Mouse (Mus musculus) thymus, postnatal 10 days (tissue): ENCODE results near the gene Gm6034.
"Not testable (repeated sequence)": the region's sequence is repeated elsewhere in the genome, so short reads cannot be mapped to it uniquely, and the experiment has no call there.

Experiments
- DNase-seq, 2 experiments: peaks; one replicate each; pipeline ENCODE4 v3.0.0; 2021; ENCODE audit warnings: low spot score in 2 of 2

Gm6034 gene

DNA sequence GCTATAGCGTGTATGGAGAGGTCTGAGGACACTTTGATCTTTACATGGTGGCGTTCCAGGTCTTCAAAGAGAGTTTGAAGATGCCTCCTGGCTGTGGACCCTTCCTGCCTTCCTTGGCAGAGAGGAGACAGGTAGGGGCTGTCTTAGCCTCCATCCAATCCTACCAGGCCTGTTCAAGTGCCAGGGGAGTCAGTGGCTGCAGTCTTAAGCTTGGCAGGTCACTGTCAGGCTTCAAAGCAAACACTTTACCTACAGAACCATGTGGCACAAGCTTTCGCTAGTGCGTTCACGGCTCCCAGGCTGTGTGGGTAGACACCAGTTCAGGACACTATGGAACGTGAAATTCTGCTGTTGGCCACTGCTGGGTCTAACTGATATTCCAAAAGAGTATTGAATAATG is 19.8 kb upstream of the Gm6034 start:
- DNase-seq, result no peak

DNA sequence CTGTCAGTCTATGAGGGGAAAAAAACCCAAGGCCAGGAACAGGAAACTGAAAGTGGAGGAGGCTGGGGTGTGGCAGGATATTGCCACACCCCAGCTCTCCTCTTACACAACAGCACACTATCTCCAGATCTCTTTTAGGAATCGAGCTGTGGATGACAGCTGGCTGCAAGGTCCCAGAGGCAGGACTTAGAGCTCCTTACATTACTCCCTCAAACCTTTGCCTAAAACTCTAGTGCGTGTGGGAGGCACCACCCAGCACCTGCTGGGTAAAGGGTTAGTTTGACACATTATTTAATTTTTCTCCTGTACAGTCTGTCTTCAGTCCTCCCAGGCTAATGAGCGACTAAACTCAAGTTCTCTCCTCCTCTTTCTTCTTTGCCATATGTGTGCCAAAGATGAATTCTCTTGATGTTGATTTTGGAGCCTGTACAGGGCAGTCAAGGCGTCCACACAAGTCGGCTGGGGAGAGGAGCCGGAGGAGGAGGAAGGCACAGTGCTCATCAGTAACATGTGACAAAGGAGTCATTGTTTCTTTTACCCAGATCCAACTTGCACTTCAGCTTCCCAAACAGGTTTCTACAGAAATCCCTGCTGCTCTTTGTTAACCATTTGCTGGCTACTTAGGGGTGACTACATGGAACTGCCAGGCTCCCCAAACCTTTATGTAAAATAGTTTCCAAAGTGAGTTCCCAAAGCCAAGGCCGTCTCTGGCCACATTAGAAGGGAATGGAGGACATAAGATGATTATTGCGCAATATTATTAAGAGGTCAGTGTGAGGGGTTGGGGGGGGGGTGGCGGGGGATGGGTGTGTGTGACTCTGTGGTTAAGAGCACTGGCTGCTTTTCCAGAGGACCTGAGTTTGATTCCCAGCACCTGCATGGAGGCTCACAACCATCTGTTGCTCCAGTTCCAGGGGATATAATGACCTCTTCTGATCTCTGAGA is 18.8 kb upstream of the Gm6034 start:
- no peak for DNase-seq

DNA sequence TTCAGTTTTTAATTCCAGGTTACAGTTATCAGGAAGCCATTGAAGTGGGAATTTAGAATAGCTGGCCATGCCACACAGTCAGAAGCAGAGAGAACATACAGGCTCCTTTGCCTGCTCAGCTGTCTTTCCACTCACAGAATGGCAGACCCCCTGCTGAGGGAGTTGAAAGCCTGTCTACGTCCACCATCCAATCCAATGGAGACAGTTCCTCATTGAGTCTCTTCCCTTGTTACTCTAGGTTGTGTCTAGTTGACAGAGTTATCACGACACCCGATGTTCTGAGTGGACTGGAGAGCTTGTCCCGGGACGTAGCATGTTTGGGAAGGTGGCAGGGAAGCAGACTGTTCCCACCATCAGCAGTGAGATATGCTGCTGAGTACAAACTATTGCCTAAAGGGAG is 17.6 kb upstream of the Gm6034 start:
- DNase-seq, result no peak

DNA sequence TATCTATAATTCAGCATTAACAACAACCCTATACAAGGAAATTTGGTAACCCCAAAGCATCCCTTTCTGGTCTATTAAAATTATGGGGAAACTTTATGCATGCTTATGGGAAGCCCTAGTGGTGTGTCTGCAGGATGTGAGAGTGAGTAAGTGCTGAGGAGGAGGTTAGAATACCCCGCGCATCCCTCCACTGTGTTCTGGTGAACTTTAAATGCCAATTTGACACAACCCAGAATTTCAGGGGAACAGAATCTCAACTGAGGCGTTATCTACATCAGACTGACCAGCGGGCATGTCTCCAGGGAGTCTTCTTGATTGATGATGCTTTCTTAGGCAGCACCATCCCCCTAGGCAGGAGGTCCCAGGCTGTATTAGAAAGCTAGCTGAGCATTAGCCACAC is 16.9 kb upstream of the Gm6034 start:
- DNase-seq, result no peak

DNA sequence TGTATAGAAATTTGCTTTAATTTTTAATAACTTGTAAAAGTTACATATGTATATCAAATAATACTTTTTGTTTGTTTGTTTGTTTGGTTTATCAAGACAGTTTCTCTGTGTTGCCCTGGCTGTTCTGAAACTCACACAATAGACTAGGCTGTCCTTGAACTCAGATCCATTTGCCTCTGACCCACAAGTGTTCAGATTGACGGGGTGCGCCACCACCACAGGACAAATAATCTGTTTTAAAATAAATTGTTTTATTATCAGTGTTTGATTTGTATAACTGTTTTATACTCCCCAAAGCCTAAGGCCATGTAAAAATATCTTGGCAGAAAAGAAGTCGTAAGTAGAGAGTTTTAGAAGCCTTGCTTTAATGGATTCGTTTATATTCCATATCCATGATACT is 15.1 kb upstream of the Gm6034 start:
- DNase-seq, result no peak

DNA sequence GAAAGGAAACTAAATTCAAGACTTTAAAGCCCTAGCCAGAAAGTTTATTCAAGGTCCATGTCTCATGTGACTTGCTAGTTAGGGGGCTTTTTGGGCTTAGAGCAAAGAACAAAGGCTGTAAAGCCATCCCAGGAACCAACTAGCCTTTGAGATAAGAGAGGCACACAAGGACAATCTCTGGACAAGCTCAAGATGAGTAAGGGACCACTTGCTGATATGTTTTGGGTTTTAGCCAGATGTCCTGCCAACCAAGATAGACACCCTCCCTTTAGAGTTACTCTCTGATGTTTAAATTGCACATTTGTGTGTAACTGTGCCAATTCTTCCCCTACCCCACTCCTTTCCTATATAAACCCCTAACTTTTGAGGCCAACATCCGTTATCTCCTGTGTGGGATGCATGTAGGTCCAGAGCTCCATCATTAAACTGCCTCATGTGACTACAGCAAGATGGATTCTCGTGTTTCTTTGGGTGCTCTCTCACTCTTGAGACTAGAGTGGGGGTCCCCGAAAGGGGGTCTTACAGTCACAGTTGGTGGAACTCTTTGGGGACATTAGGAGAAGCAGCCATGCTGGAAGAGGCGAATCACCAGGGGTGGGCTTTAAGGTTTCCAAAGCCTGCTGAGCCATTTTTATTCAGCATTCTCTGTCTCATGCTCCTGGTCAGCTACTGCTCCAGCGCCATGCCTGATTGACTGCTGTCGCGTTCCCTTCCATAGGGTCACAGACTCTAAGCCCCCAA is 13.7 kb upstream of the Gm6034 start:
- DNase-seq, result no peak

DNA sequence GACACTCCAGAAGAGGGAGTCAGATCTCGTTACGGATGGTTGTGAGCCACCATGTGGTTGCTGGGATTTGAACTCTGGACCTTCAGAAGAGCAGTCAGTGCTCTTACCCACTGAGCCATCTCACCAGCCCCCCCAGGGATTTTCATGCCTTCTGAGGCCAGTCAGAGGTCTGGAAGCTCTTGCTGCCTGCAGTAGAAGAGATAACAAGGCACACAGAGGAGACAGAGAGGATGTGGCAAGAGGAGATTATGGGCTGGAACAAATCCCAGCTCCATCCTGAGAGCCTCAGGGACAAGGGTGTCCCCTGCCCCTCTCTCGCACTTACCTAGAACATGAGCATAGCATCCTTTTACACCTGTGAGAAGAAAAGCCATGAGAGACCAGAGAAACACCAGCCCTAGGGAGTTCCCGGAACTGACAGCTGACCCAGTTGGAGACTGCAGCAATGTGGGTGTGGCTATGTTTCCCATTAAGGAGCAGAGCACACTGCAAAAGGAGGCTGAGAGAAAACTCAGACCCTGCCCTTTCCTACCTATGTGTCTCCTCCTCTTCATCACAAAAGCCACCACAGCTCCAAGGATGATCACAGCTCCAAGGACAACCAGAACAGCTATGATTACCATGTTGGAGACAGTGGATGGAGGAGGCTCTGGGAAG is 12.6 kb upstream of the Gm6034 start:
- DNase-seq, result not testable (repeated sequence)

DNA sequence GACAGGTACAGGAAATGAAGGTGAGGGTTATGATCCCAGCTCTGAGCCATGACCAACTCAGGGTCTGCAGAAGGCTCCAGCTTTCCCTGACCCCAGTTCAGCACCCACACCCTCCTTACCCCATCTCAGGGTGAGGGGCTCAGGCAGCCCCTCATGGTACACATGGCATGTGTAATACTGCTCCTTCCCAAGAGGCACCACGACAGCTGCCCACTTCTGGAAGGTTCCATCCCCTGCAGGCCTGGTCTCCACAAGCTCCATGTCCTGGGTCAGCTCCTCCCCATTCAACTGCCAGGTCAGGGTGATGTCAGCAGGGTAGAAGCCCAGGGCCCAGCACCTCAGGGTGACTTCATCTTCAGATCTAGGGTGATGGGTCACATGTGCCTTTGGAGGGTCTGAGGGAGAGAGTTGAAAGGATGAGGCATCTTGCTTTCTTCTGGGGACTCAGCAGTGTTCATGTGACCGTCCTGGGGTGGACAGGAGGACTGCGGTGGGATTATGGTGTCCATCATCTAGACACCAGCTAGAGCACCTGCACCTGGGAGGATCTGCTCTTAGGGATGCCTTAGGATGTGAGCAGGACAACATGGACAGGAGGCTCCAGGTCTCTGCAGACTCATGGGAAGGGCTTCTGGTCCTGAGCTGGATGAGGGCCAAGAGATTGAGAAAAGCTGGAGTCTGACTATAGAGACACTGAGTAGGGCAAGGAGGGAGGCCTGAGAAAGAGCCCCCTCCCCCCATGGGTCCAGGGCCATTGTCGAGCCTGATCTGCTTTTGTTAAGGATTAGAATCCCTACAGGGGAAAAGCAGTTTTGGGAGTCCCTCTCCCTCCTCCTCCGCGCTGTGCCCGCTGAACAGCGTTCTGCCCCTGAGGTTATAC is 11.8 kb upstream of the Gm6034 start:
- DNase-seq, result not testable (repeated sequence)

DNA sequence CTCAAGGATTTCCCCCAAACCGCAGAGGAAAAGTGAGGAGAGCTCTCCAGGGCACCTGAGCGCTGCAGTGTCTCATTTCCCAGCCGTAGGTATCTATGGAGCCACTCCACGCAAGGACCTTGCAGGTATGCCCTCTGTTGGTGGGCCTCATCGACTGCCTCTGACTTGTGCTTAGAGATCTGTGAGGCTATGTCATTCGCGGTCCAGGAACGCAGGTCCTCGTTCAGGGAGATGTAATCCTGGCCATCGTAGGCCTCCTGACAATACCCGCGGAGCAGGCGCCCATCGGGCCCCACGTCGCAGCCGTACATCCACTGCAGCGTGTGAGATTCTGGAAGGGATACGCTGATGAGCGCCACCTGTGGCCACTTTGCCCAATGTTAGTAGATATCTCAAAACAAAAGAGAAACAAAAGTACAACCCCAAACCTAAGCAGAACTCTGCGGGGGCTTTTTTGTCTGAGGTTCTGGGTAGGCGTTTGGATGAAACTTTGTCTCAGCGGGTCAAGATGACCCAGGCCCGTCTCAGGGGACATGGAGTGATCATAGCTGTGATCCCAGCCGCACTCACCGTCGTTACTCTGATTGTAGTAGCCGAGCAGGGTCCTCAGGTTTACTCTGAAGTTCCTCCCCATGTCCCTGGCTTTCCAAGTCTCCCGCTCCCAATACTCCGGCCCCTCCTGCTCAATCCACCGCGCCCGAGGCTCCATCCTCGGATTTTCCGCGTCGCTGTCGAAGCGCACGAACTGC is 11.0 kb upstream of the Gm6034 start:
- peak; percentile 36 to 65 for DNase-seq

DNA sequence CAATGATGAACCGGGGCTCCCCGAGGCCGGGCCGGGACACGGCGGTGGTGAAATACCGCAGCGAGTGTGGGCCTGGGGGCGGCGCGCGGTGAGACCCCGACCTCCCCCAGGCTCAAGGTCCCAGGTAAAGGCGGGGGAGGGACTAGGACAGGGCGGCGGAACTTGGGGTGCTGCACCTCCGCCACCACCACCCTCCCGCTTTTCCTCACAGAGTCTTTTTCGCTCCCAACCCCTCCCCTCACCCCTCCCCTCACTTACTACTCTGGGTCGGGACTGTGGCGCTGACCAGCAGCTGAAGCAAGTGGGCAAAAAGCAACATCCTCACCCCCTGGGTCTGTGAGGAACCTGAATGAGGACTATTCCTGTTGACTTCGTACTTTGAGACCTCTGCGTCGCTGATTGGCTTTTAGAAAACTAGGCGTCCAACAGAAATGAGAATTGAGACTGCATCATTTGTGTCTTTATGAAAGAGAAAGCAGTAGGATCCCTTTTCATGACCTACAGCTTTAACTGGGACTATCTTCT is 10.3 kb upstream of the Gm6034 start, which contains the start of gene H2-T23:
TSS of gene H2-T23 (minus strand) at position 505 of the 525 bp plus-strand sequence.
- DNase-seq, result peak; percentile 61 to 64

DNA sequence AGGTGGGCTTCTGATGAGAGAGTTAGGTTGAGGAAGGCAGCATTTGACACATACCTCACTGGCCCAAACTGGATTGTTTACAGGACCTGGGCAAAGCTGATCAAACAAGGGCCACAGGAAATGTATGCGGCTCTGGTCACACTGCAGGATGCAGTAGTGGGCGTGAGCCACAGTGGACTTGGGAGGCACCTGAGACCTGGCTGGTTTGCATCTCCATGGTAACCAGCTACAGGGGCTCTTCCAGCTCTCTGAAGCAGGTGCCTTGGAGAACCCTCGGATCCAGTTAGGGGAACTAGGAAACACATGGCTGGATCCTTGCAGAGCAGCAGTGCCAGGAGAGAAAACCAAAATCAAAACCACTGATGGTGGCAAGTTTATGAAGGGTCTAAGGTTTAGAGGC is 8.2 kb upstream of the Gm6034 start:
- DNase-seq, result not testable (repeated sequence)

DNA sequence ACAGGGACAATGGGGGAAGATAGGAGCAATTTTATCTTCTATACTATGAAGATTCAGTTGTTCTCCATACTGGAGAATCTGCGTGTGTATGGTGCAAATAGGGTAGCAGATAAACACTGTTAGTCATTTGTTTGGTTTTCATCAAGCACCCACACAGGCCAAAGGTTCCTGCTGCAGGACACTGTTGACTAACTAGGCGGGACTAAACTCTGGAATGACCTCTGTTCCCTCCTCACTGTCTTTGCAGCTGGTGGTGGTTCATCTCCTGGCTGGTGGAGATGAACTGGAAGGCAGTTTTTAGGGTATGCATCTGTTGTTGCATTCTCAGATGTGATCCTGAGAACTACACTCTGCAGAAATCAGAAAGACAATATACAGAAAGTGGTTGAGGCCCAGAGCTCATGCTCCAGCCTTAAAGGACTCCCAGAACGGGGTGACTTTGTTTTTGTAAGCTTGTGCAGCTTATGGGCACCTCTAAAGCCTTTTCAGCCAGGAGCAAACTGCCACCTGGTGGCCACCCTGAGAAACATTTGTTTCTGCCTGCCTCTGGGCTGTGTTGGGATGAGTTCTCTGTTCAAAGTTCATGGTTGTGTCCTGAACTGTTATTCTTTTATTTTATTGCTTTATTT is 7.6 kb upstream of the Gm6034 start:
- peak; percentile 75 to 77 for DNase-seq

DNA sequence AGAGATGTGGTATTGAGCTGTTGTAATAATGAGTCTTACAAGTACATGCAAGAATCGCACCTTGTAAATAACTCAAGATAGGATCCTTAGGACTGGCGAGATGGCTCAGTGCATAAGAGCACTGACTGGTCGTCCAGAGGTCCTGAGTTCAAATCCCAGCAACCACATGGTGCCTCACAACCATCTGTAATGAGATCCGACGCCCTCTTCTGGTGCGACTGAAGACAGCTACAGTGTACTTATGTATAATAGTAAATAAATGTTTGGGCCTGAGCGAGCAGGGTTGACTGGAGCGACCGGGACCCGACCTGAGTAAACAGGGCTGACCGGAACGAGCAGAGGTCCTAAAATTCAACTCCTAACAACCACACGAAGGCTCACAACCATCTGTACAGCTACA is 6.6 kb upstream of the Gm6034 start:
- not testable (repeated sequence) for DNase-seq

DNA sequence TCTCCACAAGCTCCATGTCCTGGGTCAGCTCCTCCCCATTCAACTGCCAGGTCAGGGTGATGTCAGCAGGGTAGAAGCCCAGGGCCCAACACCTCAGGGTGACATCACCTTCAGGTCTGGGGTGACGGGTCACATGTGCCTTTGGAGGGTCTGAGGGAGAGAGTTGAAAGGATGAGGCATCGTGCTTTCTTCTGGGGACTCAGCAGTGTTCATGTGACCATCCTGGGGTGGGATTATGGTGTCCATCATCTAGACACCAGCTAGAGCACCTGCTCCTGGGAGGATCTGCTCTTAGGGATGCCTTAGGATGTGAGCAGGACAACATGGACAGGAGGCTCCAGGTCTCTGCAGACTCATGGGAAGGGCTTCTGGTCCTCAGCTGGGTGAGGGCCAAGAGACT is 2.2 kb upstream of the Gm6034 start:
- DNase-seq, result not testable (repeated sequence)

DNA sequence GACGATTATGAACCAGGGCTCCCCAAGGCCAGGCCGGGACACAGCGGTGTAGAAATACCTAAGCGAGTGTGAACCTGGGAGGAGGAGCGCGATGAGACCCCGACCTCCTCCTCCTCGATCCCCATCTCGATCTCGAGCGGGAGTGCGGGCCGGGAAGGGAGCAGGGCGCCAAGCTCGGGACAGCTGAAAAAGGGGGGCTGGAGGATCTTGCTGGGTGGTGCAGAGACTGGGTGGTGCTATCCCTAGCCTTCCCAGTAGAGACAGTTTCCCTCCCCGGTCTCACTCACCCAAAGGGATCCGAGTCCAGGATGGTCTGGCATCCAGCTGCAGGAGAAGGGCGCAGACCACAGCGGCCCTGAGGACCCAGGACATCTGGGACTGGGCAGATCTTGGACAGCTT is 706 bp upstream of the Gm6034 start:
- DNase-seq, result not testable (repeated sequence)

DNA sequence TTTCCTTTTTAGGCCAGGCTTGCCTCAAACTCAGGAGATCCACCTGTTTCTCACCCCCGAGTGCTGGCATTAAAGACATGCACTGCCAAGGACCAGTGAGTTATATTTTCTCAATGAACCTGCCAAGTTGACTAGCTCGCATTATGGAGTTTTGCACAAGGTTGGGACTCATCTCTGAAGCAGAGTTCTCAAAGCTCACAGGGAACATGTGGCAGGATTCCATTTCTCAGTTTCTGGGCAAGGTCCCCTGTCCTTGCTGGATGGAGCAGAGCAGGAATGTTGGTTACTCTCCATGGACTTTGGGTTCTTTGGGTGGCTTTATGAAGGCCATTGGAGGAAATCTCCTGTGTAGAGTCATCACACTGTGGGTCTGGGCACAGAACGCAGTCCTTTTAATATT is 525 bp downstream of the Gm6034 start:
- no peak for DNase-seq

DNA sequence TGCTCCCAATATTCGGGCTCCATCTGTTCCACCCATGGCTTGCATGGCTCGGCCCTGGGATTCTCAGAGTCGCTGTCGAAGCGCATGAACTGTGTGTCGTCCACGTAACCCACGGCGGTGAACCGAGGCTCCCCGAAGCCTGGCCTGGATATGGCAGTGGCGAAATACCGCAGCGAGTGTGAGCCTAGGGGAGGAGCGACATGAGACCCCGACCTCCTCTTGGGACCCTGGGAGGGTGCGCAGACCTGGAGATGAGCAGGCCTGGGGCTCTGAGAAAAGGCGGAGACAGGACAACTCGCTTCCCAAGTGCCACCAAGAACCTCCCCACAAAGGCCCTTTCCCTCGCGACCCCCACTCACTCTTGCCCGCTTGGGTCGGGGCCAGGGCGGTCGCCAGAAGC is 15.2 kb downstream of the Gm6034 start:
- DNase-seq, result not testable (repeated sequence)

DNA sequence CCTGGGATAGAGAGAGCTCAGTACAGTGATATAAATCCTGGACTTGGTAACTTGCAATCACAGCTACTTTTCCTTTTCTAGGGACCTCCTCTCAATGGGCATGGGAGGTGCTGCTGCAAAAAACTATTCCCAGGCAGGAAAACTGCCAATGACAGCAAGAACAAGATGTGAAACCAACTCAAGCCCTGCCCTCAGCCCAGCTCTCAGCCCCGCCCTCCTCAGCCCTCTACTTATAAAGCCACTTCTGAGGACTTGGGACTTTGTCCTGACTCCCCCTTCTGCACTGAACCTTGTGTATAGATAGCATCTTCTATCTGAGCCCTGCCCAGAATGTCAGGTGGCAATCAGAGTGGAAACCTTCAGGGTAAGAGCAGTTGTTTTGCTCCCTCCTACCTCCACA is 15.6 kb downstream of the Gm6034 start, which contains the start of gene Gm11127:
TSS of gene Gm11127 (minus strand) at position 10 of the 400 bp plus-strand sequence.
- not testable (repeated sequence) for DNase-seq

DNA sequence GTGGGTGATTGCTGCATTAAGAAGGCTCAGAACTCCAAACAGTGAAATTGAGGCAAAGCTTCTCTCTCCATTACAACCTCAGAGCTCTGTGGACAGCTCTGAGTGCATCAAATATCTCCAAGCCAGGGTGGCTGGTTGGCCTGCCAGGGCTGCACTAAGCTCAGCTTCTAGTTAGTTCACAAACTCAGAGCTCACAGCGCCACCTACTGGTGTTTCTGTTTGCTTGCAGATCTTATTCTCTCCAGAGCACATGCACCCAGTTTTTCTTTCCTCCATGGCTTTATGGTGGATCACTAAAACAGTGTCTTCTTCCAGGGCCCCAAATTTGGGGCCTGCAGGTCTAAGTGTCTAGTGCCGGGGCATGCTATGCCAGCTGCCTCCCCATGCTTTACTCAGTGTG is 18.1 kb downstream of the Gm6034 start:
- peak; percentile 93 to 100 for DNase-seq

DNA sequence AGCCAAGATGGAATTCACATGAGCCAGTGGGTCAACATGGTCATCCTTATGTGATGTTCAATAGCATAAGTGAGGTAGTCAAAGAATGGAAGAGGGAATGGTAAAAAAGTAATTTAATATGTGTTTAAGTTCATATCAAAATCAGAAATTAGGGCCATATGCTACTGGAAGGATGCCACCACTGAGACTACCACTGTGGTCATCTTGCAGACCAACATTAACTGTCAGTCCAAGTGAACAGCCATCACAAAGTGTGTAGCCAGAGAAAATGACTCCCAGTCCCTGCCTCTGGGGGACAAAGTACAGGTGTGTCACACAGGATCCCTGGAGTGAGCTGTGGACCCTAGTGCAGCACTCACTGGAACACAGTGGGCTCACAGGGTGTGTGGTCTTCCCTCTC is 39.1 kb downstream of the Gm6034 start:
- DNase-seq, result not testable (repeated sequence)
